Mouse (Mus musculus) frontal cortex, postnatal 25 days (tissue): ENCODE results near the gene Arl14ep.

ENCODE experiments used
- DNase-seq, 2 experiments: peaks; one replicate each; pipeline ENCODE4 v3.0.0; 2022; ENCODE audit warnings: low spot score in 2 of 2

Arl14ep gene

DNA sequence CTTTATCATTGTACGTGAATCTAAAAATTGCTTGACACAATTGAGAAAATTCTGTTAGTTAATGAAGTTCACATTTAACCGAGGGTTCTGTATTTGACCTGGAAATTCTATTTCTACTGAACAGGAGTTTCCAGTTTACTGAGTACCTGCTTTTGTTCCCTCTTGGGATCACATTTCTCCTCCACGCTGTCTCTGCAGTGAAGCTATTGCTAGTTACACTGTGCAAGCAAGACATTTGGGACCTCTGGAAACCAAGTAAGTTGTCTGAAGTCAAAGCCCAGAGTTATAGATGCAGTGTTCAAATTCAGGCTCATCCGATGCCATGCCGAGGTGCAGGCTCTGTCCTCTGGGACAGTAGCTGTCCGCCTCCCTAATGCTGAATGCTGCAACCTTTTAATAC is 19.2 kb downstream of the Arl14ep start:
- no peak for DNase-seq

DNA sequence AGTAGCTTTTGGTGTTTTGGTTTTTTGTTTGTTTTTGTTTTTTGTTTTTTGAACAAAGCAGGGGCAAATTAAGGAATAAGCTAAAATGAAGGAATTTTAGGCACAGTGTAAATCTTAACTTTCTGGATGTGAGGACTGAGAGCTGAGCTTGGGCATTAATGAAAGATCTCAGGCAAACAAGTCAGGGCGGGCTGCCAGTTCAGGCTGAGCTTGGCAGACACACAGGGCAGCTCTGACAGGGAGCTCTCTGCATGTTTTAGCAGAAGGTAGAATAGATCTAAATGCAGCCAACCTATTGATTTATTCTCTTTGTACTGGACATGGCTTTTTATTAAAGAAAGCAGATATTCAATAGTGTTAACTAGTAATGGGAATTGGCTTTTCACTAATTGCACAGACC is 31.8 kb downstream of the Arl14ep start:
- no peak for DNase-seq

DNA sequence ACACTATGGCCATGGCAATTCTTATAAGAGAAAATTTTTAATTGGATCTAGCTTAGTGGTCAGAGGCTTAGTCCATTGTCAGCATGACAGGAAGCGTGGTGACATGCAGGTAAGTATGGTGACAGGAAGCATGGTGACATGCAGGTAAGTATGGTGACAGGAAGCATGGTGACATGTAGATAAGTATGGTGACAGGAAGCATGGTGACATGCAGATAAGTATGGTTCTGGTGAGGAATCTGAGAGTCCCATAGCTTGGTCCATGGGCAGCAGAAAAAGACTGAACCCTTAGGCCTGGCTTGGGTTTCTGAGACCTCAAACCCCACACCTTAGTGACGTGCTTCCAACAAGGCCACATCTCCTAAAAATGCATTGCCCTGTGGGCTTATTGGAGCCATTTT is 38.5 kb downstream of the Arl14ep start:
- DNase-seq, result no peak

DNA sequence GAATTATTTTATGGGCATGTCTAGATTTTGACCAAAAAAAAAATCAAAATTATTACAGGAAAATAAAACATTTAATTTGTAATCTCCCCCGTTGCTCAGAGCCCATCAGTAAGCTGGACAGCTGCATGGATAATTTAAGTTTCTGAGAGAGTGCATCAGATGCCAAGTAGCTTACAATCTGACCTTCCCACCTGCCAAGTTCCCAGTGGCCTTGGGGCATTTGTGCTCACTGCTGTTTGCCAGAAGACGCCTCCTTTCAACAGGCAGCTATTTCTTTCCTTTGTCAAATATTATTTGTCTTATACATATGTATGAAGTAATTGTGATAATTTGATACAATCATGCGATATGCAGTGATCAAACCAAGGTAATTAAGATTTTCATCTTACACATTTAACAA is 44.3 kb downstream of the Arl14ep start:
- no peak for DNase-seq
